Mouse (Mus musculus) bone marrow macrophage, adult 2 months (primary cell): ENCODE measurements around the gene Mtif3.

Experiments
- CTCF ChIP-seq: IDR thresholded peaks from 2 replicates; pipeline ENCODE4 v1.5.1; 2012; ENCODE audit warnings: low read depth, mild to moderate bottlenecking, low read length, moderate library complexity
- POLR2A ChIP-seq: IDR thresholded peaks from 2 replicates; pipeline ENCODE4 v1.6.1; 2012; ENCODE audit warnings: mild to moderate bottlenecking, low read depth, low read length, borderline replicate concordance

DNA sequence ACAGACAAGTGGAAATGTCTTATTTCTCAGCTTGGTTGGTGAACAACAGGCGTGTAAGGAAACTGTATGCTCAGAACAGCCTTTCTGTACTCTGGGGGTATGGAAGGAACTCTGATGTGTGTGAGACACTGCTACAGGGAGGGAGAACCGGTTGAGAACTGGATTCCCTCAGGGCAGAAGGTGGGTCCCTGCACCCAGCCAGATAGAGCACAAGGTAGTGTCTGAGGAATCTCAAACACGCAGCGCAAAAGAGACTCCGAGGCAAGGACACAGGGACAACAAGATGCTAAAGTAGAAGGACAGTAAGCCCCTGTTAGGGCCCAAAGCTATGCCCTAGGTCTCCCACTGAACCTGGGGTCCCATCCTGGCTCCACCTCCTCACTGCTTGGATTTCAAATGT lies 36.9 kb downstream of the Mtif3 start:
- TF ChIP-seq CTCF, result no peak
- TF ChIP-seq POLR2A, result no peak
